Mouse (Mus musculus) common myeloid progenitor, adult 5-6 weeks (primary cell): ENCODE data around the gene Gemin4. TPM values are rescaled to one million over a fixed set of nuclear protein-coding genes. Genes with fewer than 3 reads are reported as not detected.

Experiments used
- ATAC-seq: replicated peaks from 2 replicates; pipeline ENCODE4 v1.8.0; 2016; ENCODE audit warnings: low read depth, mild to moderate bottlenecking, moderate TSS enrichment, inconsistent platforms; ENCODE audit not compliant: poor library complexity, severe bottlenecking
- total RNA-seq: library from RNA; stranded (forward); fragments of 200-1000, 187-1606 nt; gene quantifications from 2 replicates; pipeline ENCODE4 v1.2.3, GENCODE M21; 2017

Gene Gemin4
- total RNA-seq, result 21.7 and 21.9 TPM in 2 replicates

GRCm38 (mm10) chr11:76217390-76217800, at the start of gene Gemin4, which contains the start of gene Dbil5:
Gemin4 (minus strand) TSS chr11:76217664.
Dbil5 (plus strand) TSS chr11:76217608.
- peak; percentile 99 for ATAC-seq

GRCm38 (mm10) chr11:76262611-76263351, 45.3 kb upstream of the Gemin4 start:
- ATAC-seq, result no peak

- ATAC-seq, result peak; percentile 79
Observed at GRCm38 (mm10) chr11:76261224-76261623, 43.8 kb upstream of the Gemin4 start.

GRCm38 (mm10) chr11:76260208-76261050, 43.0 kb upstream of the Gemin4 start:
- ATAC-seq, result no peak

GRCm38 (mm10) chr11:76258511-76258910, 41.0 kb upstream of the Gemin4 start:
- no peak for ATAC-seq

GRCm38 (mm10) chr11:76257386-76257785, 39.9 kb upstream of the Gemin4 start:
- no peak for ATAC-seq

- ATAC-seq, result no peak
Observed at GRCm38 (mm10) chr11:76256129-76256528, 38.7 kb upstream of the Gemin4 start.

- ATAC-seq, result no peak
Observed at GRCm38 (mm10) chr11:76255431-76256001, 38.1 kb upstream of the Gemin4 start.

GRCm38 (mm10) chr11:76253918-76254264, 36.4 kb upstream of the Gemin4 start:
- no peak for ATAC-seq

- ATAC-seq, result peak; percentile 90
Observed at GRCm38 (mm10) chr11:76253145-76253917, 35.9 kb upstream of the Gemin4 start.

- ATAC-seq, result no peak
Observed at GRCm38 (mm10) chr11:76252036-76252435, 34.6 kb upstream of the Gemin4 start.

GRCm38 (mm10) chr11:76247239-76247638, 29.8 kb upstream of the Gemin4 start:
- no peak for ATAC-seq

- no peak for ATAC-seq
Observed at GRCm38 (mm10) chr11:76246439-76246838, 29.0 kb upstream of the Gemin4 start.

- ATAC-seq, result no peak
Observed at GRCm38 (mm10) chr11:76243811-76244546, 26.5 kb upstream of the Gemin4 start.

GRCm38 (mm10) chr11:76242901-76243810, 25.7 kb upstream of the Gemin4 start, which contains the start of the genes Mrm3 and Glod4:
Mrm3 (plus strand) TSS chr11:76243715.
Glod4 (minus strand) TSS chr11:76243725.
- peak; percentile 99 for ATAC-seq

GRCm38 (mm10) chr11:76239750-76240149, 22.3 kb upstream of the Gemin4 start:
- ATAC-seq, result no peak

- no peak for ATAC-seq
Observed at GRCm38 (mm10) chr11:76236136-76236535, 18.7 kb upstream of the Gemin4 start.

- no peak for ATAC-seq
Observed at GRCm38 (mm10) chr11:76225051-76225450, 7.6 kb upstream of the Gemin4 start.
